Mouse (Mus musculus) cerebellum, adult 2 months (tissue): ENCODE results near the gene 4930432K21Rik. TPM values are rescaled to one million over a fixed set of nuclear protein-coding genes. Genes with fewer than 3 reads are reported as not detected.

Experiments
- DNase-seq, 2 experiments: peaks; one replicate each; pipeline ENCODE4 v3.0.0; 2021
- H3K27ac ChIP-seq: fragments of 200-500 bp; 2 replicates; pipeline ENCODE4 v1.5.1; 2012; ENCODE audit warnings: low read length, control low read depth, inconsistent platforms; ENCODE audit not compliant: insufficient read depth
- H3K27me3 ChIP-seq: fragments of 200-500 bp; 2 replicates; pipeline ENCODE4 v1.6.1; 2012; ENCODE audit warnings: inconsistent platforms, mild to moderate bottlenecking, low read length, moderate library complexity; ENCODE audit not compliant: control insufficient read depth, insufficient read depth
- H3K4me1 ChIP-seq: fragments of 200-500 bp; 2 replicates; pipeline ENCODE4 v1.6.1; 2011; ENCODE audit warnings: low read length; ENCODE audit not compliant: control insufficient read depth, insufficient read depth
- H3K4me3 ChIP-seq: fragments of 200-500 bp; replicated peaks from 2 replicates; pipeline ENCODE3; 2011; ENCODE audit warnings: mild to moderate bottlenecking, low read depth, low read length, control low read depth; ENCODE audit not compliant: insufficient read depth
- CTCF ChIP-seq: fragments of 200-500 bp; IDR thresholded peaks from 2 replicates; pipeline ENCODE4 v1.5.1; 2011; ENCODE audit warnings: low read depth, mild to moderate bottlenecking, control low read depth, low read length, moderate library complexity, borderline replicate concordance; ENCODE audit not compliant: insufficient read depth
- POLR2A ChIP-seq: fragments of 200-500 bp; IDR thresholded peaks from 2 replicates; pipeline ENCODE4 v1.6.1; 2011; ENCODE audit warnings: low read length, control low read depth, borderline replicate concordance; ENCODE audit not compliant: insufficient read depth
- WGBS: fragments of 180-500 bp; shearing (Covaris S2); methylation state at CpG from one replicate; pipeline ENCODE4 v1.1.7; 2018; 5-methylcytosine and 5-hydroxymethylcytosine counted together
- polyA plus RNA-seq: library from polyadenylated mRNA; depleted of rRNA; stranded (reverse); fragments of >200 nt; gene quantifications from 2 replicates; pipeline ENCODE4 v1.2.3, GENCODE M21; 2012

4930432K21Rik gene
- polyA plus RNA-seq, 1 experiment: 2.7 TPM

DNA sequence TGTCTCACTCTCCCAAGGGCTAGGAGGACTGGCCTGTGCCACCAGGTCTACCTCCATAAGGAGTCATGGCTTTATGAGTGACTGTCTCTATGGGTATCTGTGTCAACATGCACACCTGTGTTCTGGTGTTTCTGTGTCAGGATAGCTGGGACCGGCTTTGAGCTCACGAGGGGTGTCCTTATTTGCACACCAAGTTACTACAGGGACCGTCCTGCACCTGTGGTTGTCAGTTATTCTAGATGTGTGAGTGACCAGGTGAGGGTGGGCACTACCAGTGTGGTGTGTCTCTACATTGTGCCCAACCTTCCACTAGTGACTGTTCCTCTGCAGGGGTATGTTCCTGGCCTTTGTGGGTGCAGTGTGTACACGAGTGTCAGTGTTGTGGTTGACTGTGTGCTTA is 35.0 kb downstream of the 4930432K21Rik start:
- WGBS: 58% methylated on average over 4 of the region's 4 CpGs
- DNase-seq: peak in 1 of 2 experiments; percentile 28
- Histone ChIP-seq H3K27me3 (no peaks in the 10 kb centered on the region), H3K4me3 (peak overlapping the region; percentile 88), H3K4me1 (peaks cover 15% of the 10 kb centered on the region), H3K27ac (no peak overlapping the region)
- TF ChIP-seq CTCF: no peak
- TF ChIP-seq POLR2A: no peak

DNA sequence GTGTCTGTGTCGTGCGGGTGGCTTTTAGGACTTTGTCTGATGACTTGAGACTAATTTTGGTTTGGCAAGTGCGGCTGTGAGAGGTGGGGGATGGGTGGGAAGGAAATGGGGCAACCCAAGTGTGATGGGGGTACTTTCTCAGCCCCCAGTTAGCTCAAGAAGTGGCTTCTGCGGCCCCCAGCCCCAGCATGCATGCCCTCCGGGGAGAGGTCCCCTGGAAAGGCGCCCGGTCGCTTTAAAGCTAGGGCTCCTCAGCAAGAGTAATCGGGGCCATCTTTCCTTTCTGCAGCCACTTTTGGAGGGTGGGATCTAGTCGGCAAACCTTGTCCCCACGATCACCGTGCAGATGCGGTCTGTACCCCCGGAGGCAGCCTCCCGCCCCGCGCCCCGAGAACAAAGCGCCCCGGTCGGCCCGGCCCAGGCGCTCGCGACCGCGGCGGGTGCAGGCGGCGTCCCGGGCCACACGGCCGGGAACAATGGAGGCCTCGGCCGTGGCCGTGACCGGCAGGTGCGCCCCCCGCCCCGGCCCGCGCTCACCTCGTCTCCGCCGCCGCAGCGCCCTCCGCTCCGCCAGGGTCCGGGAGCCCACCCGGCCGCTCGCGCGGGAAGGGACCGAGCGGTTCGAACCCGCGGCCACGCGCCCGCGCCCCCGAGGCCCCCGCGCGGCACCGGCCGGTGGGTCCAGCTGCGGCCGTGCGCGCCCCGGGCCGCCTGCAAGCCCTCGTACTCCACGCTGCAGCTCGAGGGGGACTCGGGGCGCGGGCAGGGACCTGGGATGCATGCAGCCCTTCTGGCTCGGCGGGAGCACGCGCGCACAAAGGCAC is 35.6 kb downstream of the 4930432K21Rik start:
- DNase-seq: peak; percentile 44 to 62
- Histone ChIP-seq H3K4me3 (peak overlapping the region; percentile 88), H3K4me1 (peaks cover 15% of the 10 kb centered on the region), H3K27me3 (no peaks in the 10 kb centered on the region), H3K27ac (peak overlapping the region; percentile 37; the same call in 1 of the 2 replicates)
- TF ChIP-seq POLR2A (0 out of 2 replicates have a peak, but pooled peaks have one; percentile 26), CTCF (no peak)
- 1% methylated on average over 86 of the region's 87 CpGs for WGBS

DNA sequence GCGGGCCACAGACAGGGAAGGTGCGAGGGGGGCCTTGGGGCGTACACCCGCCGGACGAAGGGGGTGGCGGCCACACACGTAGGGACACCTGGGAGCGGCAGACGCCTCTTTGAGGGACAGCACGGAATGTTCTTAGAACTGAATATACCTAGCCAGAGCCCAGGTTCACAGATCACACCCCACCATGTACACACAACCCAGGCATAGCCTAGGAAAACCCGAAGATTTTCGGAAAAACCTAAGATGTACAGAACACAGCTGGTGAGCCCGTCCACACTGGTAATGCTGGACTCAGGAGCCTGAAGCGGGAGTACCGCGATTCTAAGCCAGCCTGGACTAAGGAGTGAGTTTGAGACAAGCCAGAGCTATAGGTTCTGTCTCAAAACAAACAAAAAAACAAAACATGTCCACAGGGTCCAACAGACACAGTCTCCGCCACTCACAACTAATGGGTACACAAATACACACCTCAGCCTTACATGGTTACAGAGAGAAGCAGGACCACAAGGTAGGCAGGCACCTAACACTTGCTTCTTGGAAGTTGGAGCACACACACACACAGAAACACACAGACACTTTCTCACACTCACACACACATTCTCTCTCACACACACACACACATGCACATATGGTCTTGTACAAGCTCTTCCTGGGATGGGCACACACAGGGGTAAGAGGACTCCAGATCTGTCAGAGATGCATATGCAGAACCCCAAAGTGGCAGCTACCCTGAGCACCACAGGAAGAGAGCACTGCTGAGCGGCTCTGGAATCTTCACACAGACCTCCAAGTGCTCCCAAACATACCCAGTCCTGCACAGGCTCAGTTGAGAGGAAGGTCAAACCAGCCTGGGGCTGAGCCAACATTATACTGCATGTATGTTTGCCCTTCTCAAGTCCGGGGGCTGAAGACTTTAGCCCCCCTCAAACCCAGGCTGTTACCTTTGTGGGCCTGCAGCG is 36.5 kb downstream of the 4930432K21Rik start:
- peak overlapping the region; percentile 37; the same call in 1 of the 2 replicates for H3K27ac ChIP-seq
- whole genome bisulfite sequencing: 20% methylated on average over 21 of the region's 21 CpGs
- no peak for DNase-seq
- H3K4me3 ChIP-seq: peak overlapping the region; percentile 88
- TF ChIP-seq CTCF (no peak), POLR2A (no peak)
- peaks cover 15% of the 10 kb centered on the region for H3K4me1 ChIP-seq
- no peaks in the 10 kb centered on the region for H3K27me3 ChIP-seq

DNA sequence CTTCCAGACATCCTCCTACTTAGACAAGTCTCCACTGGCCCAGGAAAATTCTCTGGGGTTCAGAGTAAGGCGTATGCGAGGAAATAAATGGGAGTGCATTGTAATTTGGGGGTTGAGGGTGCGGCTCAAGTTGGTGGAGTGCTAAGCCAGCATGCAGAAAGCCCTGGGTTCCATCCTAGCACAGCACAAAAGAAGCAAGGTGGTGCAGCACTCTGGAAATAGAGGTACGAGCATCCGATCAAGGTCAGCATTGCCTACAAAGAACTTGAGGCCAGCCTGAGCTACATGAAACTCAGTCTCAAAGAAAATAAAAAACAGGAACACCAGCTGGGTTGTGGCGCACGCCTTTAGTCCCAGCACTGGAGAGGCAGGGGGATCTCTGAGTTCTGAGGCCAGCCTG is 37.3 kb downstream of the 4930432K21Rik start, which contains the start of gene Nanos3:
Gene Nanos3 (minus strand): TSS at position 101 of the 400 bp plus-strand sequence.
- 97% methylated on average over 7 of the region's 7 CpGs for whole genome bisulfite sequencing
- DNase-seq: no peak
- H3K27ac ChIP-seq: peak within 1 kb of the TSS; percentile 37; the same call in 1 of the 2 replicates
- TF ChIP-seq POLR2A: no peak
- TF ChIP-seq CTCF: no peak
- H3K4me1 ChIP-seq: peaks cover 13% of the 10 kb centered on the region
- H3K27me3 ChIP-seq: no peaks in the 10 kb centered on the region
- H3K4me3 ChIP-seq: peak within 1 kb of the TSS; percentile 88

DNA sequence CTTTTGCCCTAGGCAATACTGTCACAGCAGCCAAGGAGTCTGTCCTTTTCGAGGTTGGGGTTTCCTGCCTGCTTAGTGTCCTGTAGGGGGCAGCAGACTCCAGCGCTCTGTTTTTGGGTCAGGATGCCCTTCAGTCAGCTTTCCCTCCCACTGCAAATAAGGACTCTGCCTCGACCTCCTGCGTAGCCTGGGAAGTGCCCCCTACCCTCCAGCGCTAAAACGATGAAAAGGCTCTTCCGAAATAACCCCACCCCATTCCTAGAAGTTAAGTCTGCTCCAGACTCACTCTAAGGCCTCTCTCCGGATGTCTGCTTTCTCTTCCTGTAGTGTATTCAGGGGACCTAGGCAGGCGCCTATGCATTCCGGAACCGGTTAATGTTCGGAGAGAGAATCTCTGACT is 38.7 kb downstream of the 4930432K21Rik start:
- no peak overlapping the region for H3K27ac ChIP-seq
- peak overlapping the region; percentile 43 for H3K4me3 ChIP-seq
- no peaks in the 10 kb centered on the region for H3K27me3 ChIP-seq
- under 1% methylated on average over 12 of the region's 12 CpGs for WGBS
- peak; percentile 83 to 84 for DNase-seq
- no peak for TF ChIP-seq POLR2A
- peak; percentile 92 for TF ChIP-seq CTCF
- peaks cover 6% of the 10 kb centered on the region for H3K4me1 ChIP-seq

DNA sequence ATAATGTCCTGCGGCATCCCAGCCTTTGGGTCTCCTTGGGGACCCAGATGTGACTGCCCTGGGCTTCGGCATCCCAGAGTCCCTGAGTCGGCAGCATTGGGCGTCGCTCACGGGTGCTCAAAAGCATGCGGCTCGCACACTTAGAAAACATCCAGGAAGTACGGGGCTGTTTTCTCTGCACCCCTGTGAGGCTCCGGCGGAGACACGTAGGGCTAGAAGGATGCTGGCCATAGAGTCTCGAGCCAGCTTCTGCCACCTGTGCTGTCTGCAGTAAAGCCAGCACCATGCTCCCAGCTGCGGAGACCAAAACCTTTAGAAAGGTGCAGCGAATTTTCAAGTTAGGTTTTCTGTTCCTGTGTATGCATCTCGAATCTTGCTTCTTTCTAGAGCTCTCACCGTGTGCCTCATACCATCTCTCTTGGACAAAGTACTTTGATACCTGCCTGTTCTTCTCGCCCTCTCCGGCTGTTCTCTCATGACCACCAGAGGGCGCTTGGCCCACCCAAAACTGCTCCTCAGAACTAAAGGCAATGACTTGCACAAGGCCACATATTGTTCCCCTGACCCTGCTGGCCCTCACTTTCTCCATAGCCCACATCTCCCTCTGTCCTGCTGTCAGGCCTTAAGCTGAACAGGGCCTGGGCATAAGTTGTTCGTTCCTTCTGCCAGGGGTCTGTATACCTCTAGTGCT is 39.4 kb downstream of the 4930432K21Rik start:
- H3K27me3 ChIP-seq: no peaks in the 10 kb centered on the region
- H3K27ac ChIP-seq: no peak overlapping the region
- WGBS: 5% methylated on average over 21 of the region's 21 CpGs
- DNase-seq: peak; percentile 67 to 74
- TF ChIP-seq CTCF (peak; percentile 75), POLR2A (no peak)
- H3K4me1 ChIP-seq: peaks cover 6% of the 10 kb centered on the region
- H3K4me3 ChIP-seq: peak overlapping the region; percentile 43

DNA sequence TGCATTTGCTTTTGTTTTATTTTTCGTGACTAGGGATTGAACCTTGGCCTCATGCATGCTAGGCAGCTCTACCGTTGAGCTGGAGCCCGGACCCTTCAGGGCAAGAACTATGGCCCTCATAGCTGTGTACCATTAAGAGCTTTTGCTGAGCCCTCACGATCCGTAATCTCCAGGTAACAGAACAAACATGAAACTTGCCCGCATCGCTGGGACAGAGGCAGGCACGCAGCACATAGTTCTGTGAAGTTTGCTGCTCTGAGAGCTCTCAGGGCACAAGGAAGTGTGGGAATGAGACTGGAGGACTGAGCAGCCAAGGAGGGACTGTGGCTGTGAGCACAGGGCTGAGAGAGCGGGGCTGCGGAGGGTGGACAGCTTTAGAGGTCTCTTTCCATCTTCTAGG is 40.8 kb downstream of the 4930432K21Rik start:
- no peak overlapping the region for H3K4me3 ChIP-seq
- H3K4me1 ChIP-seq: no peaks in the 10 kb centered on the region
- no peak for DNase-seq
- no peaks in the 10 kb centered on the region for H3K27me3 ChIP-seq
- 93% methylated on average over 10 of the region's 10 CpGs for WGBS
- H3K27ac ChIP-seq: no peak overlapping the region
- TF ChIP-seq POLR2A (no peak), CTCF (no peak)
